Mouse (Mus musculus) embryonic facial prominence, embryonic 10.5 days (tissue): Measurements from ENCODE around the gene Arih2. TPM values are rescaled to one million over a fixed set of nuclear protein-coding genes. Genes with fewer than 3 reads are reported as not detected.
A peak's percentile ranks its signal among the peaks of the same experiment; 100 is the strongest.

Experiments
- DNase-seq: peaks from one replicate; pipeline ENCODE4 v3.0.0-alpha.2; 2017; ENCODE audit warnings: low spot score
- H3K27ac ChIP-seq: fragments of 300-500 bp; sonication (generic); replicated peaks from 2 replicates; pipeline ENCODE4 v1.5.1; 2016; ENCODE audit warnings: mild to moderate bottlenecking
- H3K27me3 ChIP-seq: fragments of 300-500 bp; sonication (generic); replicated peaks from 2 replicates; pipeline ENCODE4 v1.6.1; 2016; ENCODE audit warnings: low read depth, mild to moderate bottlenecking; ENCODE audit not compliant: poor library complexity, severe bottlenecking
- H3K36me3 ChIP-seq: fragments of 300-500 bp; sonication (generic); replicated peaks from 2 replicates; pipeline ENCODE4 v1.6.1; 2016; ENCODE audit warnings: mild to moderate bottlenecking, moderate library complexity
- H3K4me1 ChIP-seq: fragments of 300-500 bp; sonication (generic); 2 replicates; pipeline ENCODE4 v1.6.1; 2016
- H3K4me3 ChIP-seq: fragments of 300-500 bp; sonication (generic); 2 replicates; pipeline ENCODE4 v1.5.1; 2016; ENCODE audit warnings: mild to moderate bottlenecking, moderate library complexity
- H3K9me3 ChIP-seq: fragments of 300-500 bp; sonication (generic); 2 replicates; pipeline ENCODE4 v1.6.1; 2016; ENCODE audit warnings: mild to moderate bottlenecking
- WGBS: fragments of 180-500 bp; shearing (Covaris S2); methylation state at CpG from one replicate; pipeline ENCODE4 v1.1.7; 2016; 5-methylcytosine and 5-hydroxymethylcytosine counted together
- polyA plus RNA-seq: library from polyadenylated mRNA; unstranded; fragments of >200 nt; fragmentation: Nextera tagmentation; extraction: Ambion mirVana; gene quantifications from 2 replicates; pipeline ENCODE4 v1.2.1, GENCODE M21; 2016

Gene Arih2
- polyA plus RNA-seq, 1 experiment from 2014 or later = 57.9 TPM

- H3K9me3 ChIP-seq = no peaks in the 10 kb centered on the region
- peak; percentile 85 for DNase-seq
- peak overlapping the region; percentile 71; the same call in 1 of the 2 replicates for H3K4me3 ChIP-seq
- peaks cover 72% of the 10 kb centered on the region for H3K4me1 ChIP-seq
- H3K36me3 ChIP-seq = peaks cover 67% of the 10 kb centered on the region
- no peak overlapping the region for H3K27ac ChIP-seq
- no peaks in the 10 kb centered on the region for H3K27me3 ChIP-seq
- WGBS = 50% methylated on average over 26 of the region's 26 CpGs
Measured at GRCm38 (mm10) chr9:108573774-108574690, 75.2 kb downstream of the Arih2 start.

- Histone ChIP-seq H3K9me3 (no peaks in the 10 kb centered on the region), H3K4me1 (peaks cover 79% of the 10 kb centered on the region), H3K27ac (no peak overlapping the region), H3K4me3 (no peak overlapping the region), H3K27me3 (no peaks in the 10 kb centered on the region), H3K36me3 (peaks cover 67% of the 10 kb centered on the region)
- 88% methylated on average over 10 of the region's 10 CpGs for WGBS
- DNase-seq = no peak
Measured at GRCm38 (mm10) chr9:108572321-108572720, 76.9 kb downstream of the Arih2 start.

GRCm38 (mm10) chr9:108571401-108571973 is 77.7 kb downstream of the Arih2 start:
- H3K4me1 ChIP-seq = peaks cover 79% of the 10 kb centered on the region
- H3K4me3 ChIP-seq = peak overlapping the region; percentile 69; the same call in 1 of the 2 replicates

GRCm38 (mm10) chr9:108570207-108570896 is 78.8 kb downstream of the Arih2 start:
- peak overlapping the region; percentile 84 for H3K27ac ChIP-seq
- H3K4me1 ChIP-seq = peaks cover 77% of the 10 kb centered on the region
- 2% methylated on average over 40 of the region's 40 CpGs for WGBS
- peak overlapping the region; percentile 69 for H3K4me3 ChIP-seq
- peak; percentile 83 for DNase-seq
- peaks cover 61% of the 10 kb centered on the region for H3K36me3 ChIP-seq
- H3K9me3 ChIP-seq = no peaks in the 10 kb centered on the region
- H3K27me3 ChIP-seq = no peaks in the 10 kb centered on the region

More at GRCm38 (mm10) chr9:108571401-108571973, 77.7 kb downstream of the Arih2 start:
- Histone ChIP-seq H3K27me3 (no peaks in the 10 kb centered on the region), H3K27ac (no peak overlapping the region), H3K9me3 (no peaks in the 10 kb centered on the region), H3K36me3 (peaks cover 61% of the 10 kb centered on the region)
- WGBS = 94% methylated on average over 16 of the region's 16 CpGs
- DNase-seq = no peak

- H3K27ac ChIP-seq = peak within 1 kb of the TSS; percentile 91
- H3K27me3 ChIP-seq = no peaks in the 10 kb centered on the region
- peaks cover 61% of the 10 kb centered on the region for H3K36me3 ChIP-seq
- peaks cover 69% of the 10 kb centered on the region for H3K4me1 ChIP-seq
- peak within 1 kb of the TSS; percentile 69 for H3K4me3 ChIP-seq
- peak; percentile 96 for DNase-seq
- WGBS = 6% methylated on average over 42 of the region's 42 CpGs
- no peaks in the 10 kb centered on the region for H3K9me3 ChIP-seq
Measured at GRCm38 (mm10) chr9:108569381-108570206, 79.6 kb downstream of the Arih2 start, which contains the start of gene Dalrd3. TSS of gene Dalrd3 (plus strand) at chr9:108569886.

- WGBS = 76% methylated on average over 17 of the region's 17 CpGs
- H3K27me3 ChIP-seq = no peaks in the 10 kb centered on the region
- peaks cover 59% of the 10 kb centered on the region for H3K4me1 ChIP-seq
- H3K27ac ChIP-seq = peak overlapping the region; percentile 91; the same call in 1 of the 2 replicates
- H3K36me3 ChIP-seq = peaks cover 61% of the 10 kb centered on the region
- DNase-seq = no peak
- H3K4me3 ChIP-seq = peak overlapping the region; percentile 69
- H3K9me3 ChIP-seq = no peaks in the 10 kb centered on the region
Measured at GRCm38 (mm10) chr9:108568511-108568921, 80.7 kb downstream of the Arih2 start.

GRCm38 (mm10) chr9:108567931-108568419 is 81.2 kb downstream of the Arih2 start:
- WGBS = 3% methylated on average over 18 of the region's 18 CpGs
- Histone ChIP-seq H3K9me3 (no peaks in the 10 kb centered on the region), H3K4me3 (peak overlapping the region; percentile 69), H3K27me3 (no peaks in the 10 kb centered on the region), H3K4me1 (peaks cover 56% of the 10 kb centered on the region), H3K27ac (peak overlapping the region; percentile 91), H3K36me3 (peaks cover 61% of the 10 kb centered on the region)
- peak; percentile 50 for DNase-seq

GRCm38 (mm10) chr9:108566815-108567776 is 82.1 kb downstream of the Arih2 start, which contains the start of gene Ndufaf3:
TSS of gene Ndufaf3 (minus strand) at chr9:108567434.
- Histone ChIP-seq H3K36me3 (peaks cover 61% of the 10 kb centered on the region), H3K9me3 (no peaks in the 10 kb centered on the region), H3K4me3 (peak within 1 kb of the TSS; percentile 69), H3K4me1 (peaks cover 57% of the 10 kb centered on the region), H3K27ac (peak within 1 kb of the TSS; percentile 91), H3K27me3 (no peaks in the 10 kb centered on the region)
- peak; percentile 95 for DNase-seq
- under 1% methylated on average over 73 of the region's 73 CpGs for WGBS

- DNase-seq = peak; percentile 11
- H3K36me3 ChIP-seq = peaks cover 61% of the 10 kb centered on the region
- H3K9me3 ChIP-seq = no peaks in the 10 kb centered on the region
- 12% methylated on average over 35 of the region's 35 CpGs for WGBS
- H3K4me1 ChIP-seq = peaks cover 64% of the 10 kb centered on the region
- peak overlapping the region; percentile 69 for H3K4me3 ChIP-seq
- H3K27me3 ChIP-seq = no peaks in the 10 kb centered on the region
- H3K27ac ChIP-seq = peak overlapping the region; percentile 91
Measured at GRCm38 (mm10) chr9:108565881-108566814, 83.0 kb downstream of the Arih2 start.

GRCm38 (mm10) chr9:108564131-108564530 is 85.1 kb downstream of the Arih2 start:
- Histone ChIP-seq H3K4me3 (peak overlapping the region; percentile 11; the same call in 1 of the 2 replicates), H3K36me3 (peaks cover 59% of the 10 kb centered on the region), H3K27me3 (no peaks in the 10 kb centered on the region), H3K4me1 (peaks cover 51% of the 10 kb centered on the region), H3K9me3 (no peaks in the 10 kb centered on the region), H3K27ac (no peak overlapping the region)
- no peak for DNase-seq
- 88% methylated on average over 7 of the region's 7 CpGs for WGBS
